24 mouse cellular contexts compared by ENCODE assay signal in genomic region chr2:109443521-109444066, GRCm38 (mm10).
DNase-seq lines count a peak whose midpoint lies in the region; ATAC-seq and TF ChIP-seq lines count a peak whose summit lies in the region.
"Had no signal": no experiment of that assay in that cellular context is flagged by ENCODE, and none has a peak within 500 bp of the region (broad histone marks: within the 10 kb centered on the region; RNA-seq: fewer than 3 reads in every experiment).

No protein-coding gene starts in this region.

- ATAC-seq in hindbrain, postnatal 0 days: no peak
- no peak for ATAC-seq in hindbrain, embryonic 16.5 days
- no peak for ATAC-seq in kidney, embryonic 14.5 days (ENCODE audit: low FRiP score, low TSS enrichment)
- ATAC-seq: activated CD4-positive, CD25-positive, alpha-beta regulatory T cell, adult 4 months; forebrain, embryonic 13.5 days; intestine, postnatal 0 days had no signal

- no peaks in the 10 kb centered on the region for H3K9me3 ChIP-seq in hindbrain, postnatal 0 days (ENCODE audit: low read length)
- no peaks in the 10 kb centered on the region for H3K9me3 ChIP-seq in hindbrain, embryonic 16.5 days (ENCODE audit: control insufficient read depth, low read length)
- no peaks in the 10 kb centered on the region for H3K9me3 ChIP-seq in kidney, embryonic 14.5 days (ENCODE audit: control insufficient read depth, low read length)
- H3K9me3 ChIP-seq: forebrain, embryonic 10.5 days; forebrain, embryonic 13.5 days; heart, embryonic 15.5 days; hindbrain, embryonic 10.5 days; hindbrain, embryonic 13.5 days had no signal

- DNase-seq in hindbrain, postnatal 0 days (ENCODE audit: low spot score): peak; percentile 1
- DNase-seq in 3134 (ENCODE audit: extremely low read depth, insufficient read length, low spot score) (peak; percentile 22), 3T3-L1 (ENCODE audit: low read depth, low spot score) (peak; percentile 58)
- DNase-seq in brain, adult 2 months (ENCODE audit: low read depth, low spot score): peak; percentile 18
- DNase-seq in right cerebral cortex, postnatal 14 days: no peak
- DNase-seq: adrenal gland, postnatal 14 days; B cell, adult 2 months; cerebellum, adult 11-12 months; cerebellum, adult 8-10 months; cerebellum, postnatal 14 days; gastrocnemius, postnatal 36 days; heart, postnatal 10 days; heart, postnatal 36 days; kidney, adult 2 months had no signal

- H3K4me2 ChIP-seq in hindbrain, postnatal 0 days (ENCODE audit: low read depth, low read length): no peak overlapping the region
- H3K4me2 ChIP-seq in hindbrain, embryonic 16.5 days (ENCODE audit: low read length): no peak overlapping the region
- H3K4me2 ChIP-seq in kidney, embryonic 14.5 days (replicated peaks; ENCODE audit: low read depth, low read length): no peak overlapping the region
- H3K4me2 ChIP-seq: forebrain, embryonic 13.5 days; heart, embryonic 12.5 days; heart, embryonic 15.5 days; hindbrain, embryonic 13.5 days had no signal

- WGBS in hindbrain, postnatal 0 days: 57% methylated on average over 3 of the region's 3 CpGs
- 69% methylated on average over 3 of the region's 3 CpGs for WGBS in hindbrain, embryonic 16.5 days
- 75% methylated on average over 3 of the region's 3 CpGs for WGBS in kidney, embryonic 14.5 days

- TF ChIP-seq CTCF in hindbrain, postnatal 0 days (IDR thresholded peaks at IDR 0.05; ENCODE audit: low read depth): no peak

- H3K4me1 ChIP-seq in hindbrain, postnatal 0 days (ENCODE audit: insufficient read depth, low read length): no peaks in the 10 kb centered on the region
- H3K4me1 ChIP-seq in hindbrain, embryonic 16.5 days (ENCODE audit: control insufficient read depth, insufficient read depth, low read depth, low read length): no peaks in the 10 kb centered on the region
- H3K4me1 ChIP-seq in kidney, embryonic 14.5 days (ENCODE audit: control insufficient read depth, insufficient read depth, low read length): no peaks in the 10 kb centered on the region
- H3K4me1 ChIP-seq: forebrain, embryonic 13.5 days; heart, embryonic 12.5 days; heart, embryonic 15.5 days had no signal

- no peak overlapping the region for H3K27ac ChIP-seq in hindbrain, postnatal 0 days
- H3K27ac ChIP-seq in hindbrain, embryonic 16.5 days (ENCODE audit: low read depth, low read length): no peak overlapping the region
- H3K27ac ChIP-seq in kidney, embryonic 14.5 days (ENCODE audit: low read depth, low read length): no peak overlapping the region
- H3K27ac ChIP-seq: forebrain, embryonic 10.5 days; forebrain, embryonic 13.5 days; heart, embryonic 15.5 days; hindbrain, embryonic 10.5 days; hindbrain, embryonic 13.5 days had no signal

- no peaks in the 10 kb centered on the region for H3K27me3 ChIP-seq in hindbrain, postnatal 0 days (ENCODE audit: insufficient read depth, low read length)
- H3K27me3 ChIP-seq in hindbrain, embryonic 16.5 days (replicated peaks; ENCODE audit: control insufficient read depth, insufficient read depth, low read length): no peaks in the 10 kb centered on the region
- no peaks in the 10 kb centered on the region for H3K27me3 ChIP-seq in kidney, embryonic 14.5 days (ENCODE audit: control insufficient read depth, insufficient read depth, low read length)
- H3K27me3 ChIP-seq: forebrain, embryonic 13.5 days; heart, embryonic 12.5 days; heart, embryonic 15.5 days; hindbrain, embryonic 13.5 days had no signal

- no peak overlapping the region for H3K9ac ChIP-seq in hindbrain, postnatal 0 days (replicated peaks; ENCODE audit: low read length)
- no peak overlapping the region for H3K9ac ChIP-seq in hindbrain, embryonic 16.5 days (ENCODE audit: low read depth, low read length)
- no peak overlapping the region for H3K9ac ChIP-seq in kidney, embryonic 14.5 days (ENCODE audit: low read depth, low read length)
- H3K9ac ChIP-seq: forebrain, embryonic 13.5 days; heart, embryonic 12.5 days; heart, embryonic 15.5 days; hindbrain, embryonic 13.5 days had no signal

- no peak overlapping the region for H3K4me3 ChIP-seq in hindbrain, postnatal 0 days (ENCODE audit: low read length)
- no peak overlapping the region for H3K4me3 ChIP-seq in hindbrain, embryonic 16.5 days (ENCODE audit: low read length)
- no peak overlapping the region for H3K4me3 ChIP-seq in kidney, embryonic 14.5 days (ENCODE audit: low read length)
- H3K4me3 ChIP-seq: forebrain, embryonic 10.5 days; forebrain, embryonic 13.5 days; heart, embryonic 12.5 days; heart, embryonic 15.5 days; hindbrain, embryonic 10.5 days; hindbrain, embryonic 13.5 days had no signal

- H3K36me3 ChIP-seq in hindbrain, postnatal 0 days (ENCODE audit: insufficient read depth, low read length): no peaks in the 10 kb centered on the region
- H3K36me3 ChIP-seq in hindbrain, embryonic 16.5 days (ENCODE audit: control insufficient read depth, insufficient read depth, low read length): no peaks in the 10 kb centered on the region
- H3K36me3 ChIP-seq in kidney, embryonic 14.5 days (ENCODE audit: control insufficient read depth, insufficient read depth, low read length): no peaks in the 10 kb centered on the region
- H3K36me3 ChIP-seq: forebrain, embryonic 10.5 days; heart, embryonic 12.5 days; heart, embryonic 15.5 days; hindbrain, embryonic 10.5 days; hindbrain, embryonic 13.5 days had no signal
